In genomic region chr9:53984868-53985267, GRCm38 (mm10) we compare ENCODE assay signal across 7 mouse cellular contexts. TPM values are rescaled to one million over a fixed set of nuclear protein-coding genes. Genes with fewer than 3 reads are reported as not detected.
DNase-seq lines count a peak whose midpoint lies in the region; ATAC-seq lines count a peak whose summit lies in the region.

No protein-coding gene starts in this region.

- ATAC-seq in megakaryocyte-erythroid progenitor cell, adult 5-6 weeks (replicated peaks; ENCODE audit: low FRiP score, low TSS enrichment, poor library complexity, severe bottlenecking): 0 out of 2 replicates have a peak, but pooled peaks have one; percentile 57

- peak; percentile 27 to 68 for DNase-seq in left cerebral cortex, adult 18-20 months (ENCODE audit: low spot score in 2 of 2)
- DNase-seq in left cerebral cortex, adult 8-10 months (ENCODE audit: low spot score in 2 of 2): no peak
- peak; percentile 37 for DNase-seq in NIH3T3 (ENCODE audit: low read depth)
- DNase-seq in cerebellum, adult 8-10 months: peak; percentile 37
- peak; percentile 58 for DNase-seq in forelimb bud, embryonic 11.5 days (ENCODE audit: low read depth, low spot score)
- DNase-seq in spleen, postnatal 36 days (ENCODE audit: low spot score in 2 of 2): no peak

RNA-seq across cellular contexts. Expression of gene Elmod1, which starts 9.8 kb away (rescaled TPM):
- total RNA-seq in left cerebral cortex, adult 18-20 months (2021): 100 to 1,000 TPM; 183 to 192 TPM
- total RNA-seq in left cerebral cortex, adult 8-10 months (2022): 100 to 1,000 TPM; 196 to 227 (median 211) TPM
- not detected in 2 replicates for total RNA-seq in megakaryocyte-erythroid progenitor cell, adult 5-6 weeks (2014; fragmentation: Nextera tagmentation)
- total RNA-seq in megakaryocyte-erythroid progenitor cell, adult 5-6 weeks (2017): not detected in 2 replicates

Comparison
In these comparisons a context has a peak if more than half of its experiments do, and no peak if none do; other contexts are left out.
1. DNase-seq: peak in left cerebral cortex, adult 18-20 months (2 of 2), NIH3T3 (single experiment), cerebellum, adult 8-10 months (single experiment) and forelimb bud, embryonic 11.5 days (single experiment); none in left cerebral cortex, adult 8-10 months (0 of 2) and spleen, postnatal 36 days (0 of 2).
2. RNA of gene Elmod1, which starts 9.8 kb away (total RNA-seq): 196 to 227 TPM in left cerebral cortex, adult 8-10 months and 183 to 192 TPM in left cerebral cortex, adult 18-20 months; not detected in megakaryocyte-erythroid progenitor cell, adult 5-6 weeks; every median in the first group is over 100 times any median in the second.